Mouse (Mus musculus) limb, embryonic 12.5 days (tissue): ENCODE measurements at regions not wholly inside any gene's neighbourhood (a gene's known extent, or its start where the extent isn't known, plus 50 kb on each side); places are given as distances from the start of the nearest gene placed in this dataset.
"Not testable (repeated sequence)": the region's sequence is repeated elsewhere in the genome, so short reads cannot be mapped to it uniquely, and the experiment has no call there.

Source experiments
- ATAC-seq: fragments of 200-750 bp; cut with Nextera tagmentation; 2 replicates; pipeline ENCODE4 v1.8.0; 2017; ENCODE audit warnings: low read depth, moderate TSS enrichment; ENCODE audit not compliant: insufficient number of reproducible peaks, insufficient read depth, low FRiP score, low TSS enrichment
- H3K27ac ChIP-seq: fragments of 300-500 bp; sonication (generic); 2 replicates; pipeline ENCODE4 v1.5.1; 2016; ENCODE audit warnings: mild to moderate bottlenecking, moderate library complexity
- H3K27me3 ChIP-seq: fragments of 300-500 bp; sonication (generic); 2 replicates; pipeline ENCODE4 v1.6.1; 2016; ENCODE audit warnings: mild to moderate bottlenecking, moderate library complexity
- H3K36me3 ChIP-seq: fragments of 300-500 bp; sonication (generic); 2 replicates; pipeline ENCODE4 v1.6.1; 2016; ENCODE audit warnings: mild to moderate bottlenecking, moderate library complexity
- H3K4me1 ChIP-seq: fragments of 300-500 bp; sonication (generic); replicated peaks from 2 replicates; pipeline ENCODE4 v1.6.1; 2016
- H3K4me2 ChIP-seq: fragments of 300-500 bp; sonication (generic); 2 replicates; pipeline ENCODE4 v1.6.1; 2016; ENCODE audit warnings: mild to moderate bottlenecking, moderate library complexity
- H3K4me3 ChIP-seq: fragments of 300-500 bp; sonication (generic); replicated peaks from 2 replicates; pipeline ENCODE4 v1.5.1; 2016; ENCODE audit warnings: mild to moderate bottlenecking
- H3K9ac ChIP-seq: fragments of 300-500 bp; sonication (generic); replicated peaks from 2 replicates; pipeline ENCODE4 v1.6.1; 2016; ENCODE audit warnings: mild to moderate bottlenecking, moderate library complexity
- H3K9me3 ChIP-seq: fragments of 300-500 bp; sonication (generic); 2 replicates; pipeline ENCODE4 v1.6.1; 2016; ENCODE audit warnings: mild to moderate bottlenecking, moderate library complexity
- WGBS: fragments of 180-500 bp; shearing (Covaris S2); methylation state at CpG from one replicate; pipeline ENCODE4 v1.1.7; 2016; 5-methylcytosine and 5-hydroxymethylcytosine counted together

DNA sequence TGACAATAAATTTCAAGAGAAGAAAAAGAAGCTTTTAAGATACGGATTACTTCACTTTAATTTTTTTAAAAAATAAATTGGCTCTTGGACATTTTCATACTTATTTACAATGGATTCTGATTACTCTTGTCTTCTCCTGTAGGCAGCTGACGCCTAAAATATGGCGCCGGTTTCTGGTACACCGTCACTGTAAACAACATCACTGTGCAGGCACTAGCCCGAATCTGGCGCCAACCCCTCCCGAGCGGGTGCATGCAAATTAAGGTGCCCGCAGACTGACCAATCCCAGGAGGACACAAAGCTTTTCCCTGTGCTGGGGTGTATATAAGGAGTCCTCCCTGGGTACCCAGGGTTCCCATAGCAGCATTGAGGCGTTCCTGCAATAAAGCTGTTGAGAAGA, 157.5 kb downstream of the Wdr20rt start:
- not testable (repeated sequence) for H3K9ac ChIP-seq, H3K27ac ChIP-seq, H3K27me3 ChIP-seq, H3K9me3 ChIP-seq, ATAC-seq, H3K4me1 ChIP-seq, H3K4me2 ChIP-seq, H3K36me3 ChIP-seq, H3K4me3 ChIP-seq
- 97% methylated on average over 11 of the region's 11 CpGs for WGBS

DNA sequence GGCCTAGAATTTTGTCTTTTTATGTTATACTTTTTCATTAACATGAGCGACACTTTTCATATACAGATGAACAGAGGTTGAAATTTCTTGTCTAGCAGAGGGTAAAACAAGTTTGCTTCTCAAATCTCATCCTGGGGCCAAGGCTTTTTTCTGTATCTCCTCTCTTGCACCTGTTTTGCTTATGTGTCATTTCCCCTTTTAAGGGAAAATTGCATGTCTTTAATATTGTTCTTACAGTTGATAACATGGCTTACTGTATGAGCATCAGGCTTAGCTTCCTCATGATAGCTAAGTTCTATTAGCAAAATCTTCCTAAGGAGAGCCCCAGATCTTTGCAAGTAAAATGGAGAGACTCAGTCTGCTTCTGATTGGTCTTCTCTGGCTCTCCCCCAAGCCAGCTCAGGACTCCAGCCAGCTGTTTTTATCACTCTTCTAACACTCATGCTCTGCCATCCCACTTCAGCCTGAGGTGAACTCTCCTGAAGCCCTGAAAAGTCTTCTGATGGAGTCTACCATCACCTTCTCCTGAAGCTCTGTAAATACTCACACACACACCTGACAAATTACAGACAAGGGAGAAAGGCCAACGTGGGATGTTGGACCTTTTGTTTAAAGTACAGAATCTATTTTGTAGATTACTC, 160.8 kb downstream of the Wdr20rt start:
- 75% methylated on average over 2 of the region's 2 CpGs for WGBS
- no peaks in the 10 kb centered on the region; the same call in 1 of the 2 replicates for H3K27me3 ChIP-seq

DNA sequence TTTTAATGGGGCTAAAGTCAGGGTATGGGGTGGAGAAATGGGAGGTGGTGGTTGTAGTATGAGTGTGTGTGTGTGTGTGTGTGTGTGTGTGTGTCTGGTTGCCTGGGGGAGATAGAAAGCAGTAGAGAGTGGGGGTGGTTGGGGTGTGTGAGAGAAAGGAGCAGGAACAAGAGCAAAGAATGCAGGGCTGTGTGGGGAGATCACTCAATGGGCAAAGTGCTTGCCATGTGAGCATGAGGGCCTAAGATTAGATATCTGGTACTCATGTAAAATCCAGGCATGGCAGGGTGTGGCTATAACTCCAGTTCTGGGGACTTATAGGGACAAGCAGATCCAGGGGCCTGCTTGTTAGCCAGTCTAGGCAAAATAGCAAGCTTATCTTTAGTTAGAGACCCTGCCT, 161.7 kb downstream of the Wdr20rt start:
- H3K27ac ChIP-seq = no peak overlapping the region
- no peaks in the 10 kb centered on the region for H3K36me3 ChIP-seq
- no peaks in the 10 kb centered on the region; the same call in 1 of the 2 replicates for H3K27me3 ChIP-seq
- no peak overlapping the region for H3K9ac ChIP-seq
- no peak overlapping the region for H3K4me2 ChIP-seq
- no peak for ATAC-seq
- no peaks in the 10 kb centered on the region; the same call in 1 of the 2 replicates for H3K4me1 ChIP-seq
- no peak overlapping the region for H3K4me3 ChIP-seq
- no peaks in the 10 kb centered on the region for H3K9me3 ChIP-seq

More for the DNA sequence above, 160.8 kb downstream of the Wdr20rt start:
- Histone ChIP-seq H3K9me3 (no peaks in the 10 kb centered on the region), H3K4me3 (no peak overlapping the region), H3K4me2 (no peak overlapping the region), H3K36me3 (no peaks in the 10 kb centered on the region), H3K9ac (no peak overlapping the region), H3K27ac (no peak overlapping the region), H3K4me1 (no peaks in the 10 kb centered on the region; the same call in 1 of the 2 replicates)
- ATAC-seq = no peak

DNA sequence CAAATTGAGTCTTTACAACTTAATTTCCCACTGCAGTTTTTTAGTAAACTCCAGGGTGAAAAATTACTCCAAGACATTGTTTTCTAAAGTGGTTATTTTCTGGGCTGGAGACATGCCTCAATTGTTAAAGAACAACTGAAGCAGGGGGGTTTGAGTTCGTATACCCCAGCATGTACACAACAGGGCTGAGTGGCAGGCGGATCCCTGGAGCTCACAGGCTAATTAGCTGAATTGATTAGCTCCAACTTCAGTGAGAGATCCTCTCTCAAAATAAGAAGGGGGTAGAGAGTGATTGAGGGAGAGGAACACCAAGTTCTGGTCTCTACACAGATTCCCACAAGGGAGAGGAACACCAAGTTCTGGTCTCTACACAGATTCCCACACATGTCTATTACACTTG, 164.2 kb downstream of the Wdr20rt start:
- H3K36me3 ChIP-seq = no peaks in the 10 kb centered on the region
- ATAC-seq = no peak
- 54% methylated on average over 2 of the region's 2 CpGs for WGBS
- H3K9me3 ChIP-seq = no peaks in the 10 kb centered on the region
- H3K27ac ChIP-seq = no peak overlapping the region
- H3K4me1 ChIP-seq = no peaks in the 10 kb centered on the region; the same call in 1 of the 2 replicates
- H3K4me2 ChIP-seq = no peak overlapping the region
- no peak overlapping the region for H3K9ac ChIP-seq
- H3K4me3 ChIP-seq = no peak overlapping the region
- no peaks in the 10 kb centered on the region; the same call in 1 of the 2 replicates for H3K27me3 ChIP-seq

DNA sequence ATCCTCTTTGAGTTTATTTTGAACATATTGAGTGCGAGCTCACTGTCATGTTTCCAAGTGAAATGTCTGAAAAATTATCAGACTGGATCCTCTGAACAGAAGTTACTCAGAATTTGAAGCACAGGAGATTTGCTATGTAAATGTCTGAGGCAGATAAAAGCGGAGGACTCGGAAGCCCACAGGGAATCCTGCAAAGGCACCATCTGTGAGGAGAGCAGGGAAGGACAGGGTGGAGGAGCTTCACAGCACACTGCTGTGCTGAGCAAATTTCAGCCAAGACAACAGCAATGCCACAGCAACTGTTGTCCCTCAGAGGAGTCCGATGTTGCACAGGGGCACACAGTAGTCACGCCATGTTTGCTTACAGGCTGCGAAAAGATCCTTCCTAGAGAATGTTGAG, 165.0 kb downstream of the Wdr20rt start:
- Histone ChIP-seq H3K9me3 (no peaks in the 10 kb centered on the region), H3K4me3 (no peak overlapping the region), H3K36me3 (no peaks in the 10 kb centered on the region), H3K4me1 (no peaks in the 10 kb centered on the region; the same call in 1 of the 2 replicates), H3K9ac (no peak overlapping the region), H3K4me2 (no peak overlapping the region), H3K27me3 (no peaks in the 10 kb centered on the region; the same call in 1 of the 2 replicates), H3K27ac (no peak overlapping the region)
- 87% methylated on average over 6 of the region's 6 CpGs for WGBS
- no peak for ATAC-seq

DNA sequence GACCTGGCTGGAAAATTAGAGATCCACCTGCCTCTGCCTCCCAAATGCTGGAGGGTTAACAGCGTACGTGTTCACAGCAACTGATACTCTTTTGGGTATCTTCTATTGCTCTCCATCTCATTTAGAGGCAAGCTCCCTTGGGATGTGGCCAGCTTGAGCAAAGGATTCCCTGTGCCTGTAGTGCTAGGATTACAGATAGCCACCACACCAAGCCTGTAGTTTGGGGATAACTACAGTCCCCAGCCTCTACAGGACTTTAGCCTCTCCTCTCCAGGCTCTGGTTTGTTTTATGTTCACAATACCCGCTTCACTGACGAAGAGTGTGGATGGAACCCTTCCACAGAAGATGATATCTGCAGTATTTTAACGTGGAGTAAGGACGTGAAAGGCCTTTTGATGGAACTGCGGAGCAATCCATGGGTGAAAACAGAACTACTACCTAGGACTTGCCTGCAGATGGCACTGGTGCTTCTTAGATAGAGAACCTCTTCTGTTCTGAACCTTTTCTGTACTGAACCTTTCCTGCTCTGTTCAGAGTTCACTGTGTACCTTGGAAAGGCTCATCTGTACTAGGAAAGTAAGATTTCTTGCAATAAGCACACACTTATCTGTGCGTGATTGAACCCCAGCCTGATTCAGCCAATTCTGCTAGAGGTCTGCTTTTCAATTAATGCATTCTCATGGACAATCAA, 176.6 kb downstream of the Wdr20rt start:
- no peak for ATAC-seq
- H3K4me1 ChIP-seq = no peaks in the 10 kb centered on the region
- WGBS = 49% methylated on average over 8 of the region's 8 CpGs
- H3K4me2 ChIP-seq = no peak overlapping the region
- H3K27me3 ChIP-seq = no peaks in the 10 kb centered on the region
- H3K9me3 ChIP-seq = no peaks in the 10 kb centered on the region
- no peak overlapping the region for H3K4me3 ChIP-seq
- no peaks in the 10 kb centered on the region for H3K36me3 ChIP-seq
- no peak overlapping the region for H3K9ac ChIP-seq
- H3K27ac ChIP-seq = no peak overlapping the region

DNA sequence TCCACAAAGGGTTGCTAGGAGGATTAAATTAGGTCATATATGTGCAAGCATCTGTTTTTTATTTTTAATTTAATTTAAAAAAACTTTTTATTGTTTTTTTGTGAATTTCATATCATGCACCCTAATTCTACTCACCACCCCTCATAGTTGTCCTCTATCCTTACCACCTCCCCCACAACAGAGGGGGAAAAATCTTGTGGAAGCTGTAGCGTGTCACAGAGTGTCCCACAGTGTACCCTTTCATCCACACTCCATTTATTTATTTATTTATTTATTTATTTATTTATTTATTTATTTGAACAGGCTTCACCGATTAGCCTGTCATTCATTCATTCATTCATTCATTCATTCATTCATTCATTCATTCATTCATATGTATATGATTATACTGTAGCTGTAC, 177.8 kb downstream of the Wdr20rt start:
- Histone ChIP-seq H3K9me3 (no peaks in the 10 kb centered on the region), H3K4me2 (no peak overlapping the region), H3K4me1 (no peaks in the 10 kb centered on the region), H3K27me3 (no peaks in the 10 kb centered on the region), H3K4me3 (no peak overlapping the region), H3K36me3 (no peaks in the 10 kb centered on the region), H3K27ac (no peak overlapping the region), H3K9ac (no peak overlapping the region)
- ATAC-seq = no peak
- WGBS = 88% methylated on average over 2 of the region's 2 CpGs

DNA sequence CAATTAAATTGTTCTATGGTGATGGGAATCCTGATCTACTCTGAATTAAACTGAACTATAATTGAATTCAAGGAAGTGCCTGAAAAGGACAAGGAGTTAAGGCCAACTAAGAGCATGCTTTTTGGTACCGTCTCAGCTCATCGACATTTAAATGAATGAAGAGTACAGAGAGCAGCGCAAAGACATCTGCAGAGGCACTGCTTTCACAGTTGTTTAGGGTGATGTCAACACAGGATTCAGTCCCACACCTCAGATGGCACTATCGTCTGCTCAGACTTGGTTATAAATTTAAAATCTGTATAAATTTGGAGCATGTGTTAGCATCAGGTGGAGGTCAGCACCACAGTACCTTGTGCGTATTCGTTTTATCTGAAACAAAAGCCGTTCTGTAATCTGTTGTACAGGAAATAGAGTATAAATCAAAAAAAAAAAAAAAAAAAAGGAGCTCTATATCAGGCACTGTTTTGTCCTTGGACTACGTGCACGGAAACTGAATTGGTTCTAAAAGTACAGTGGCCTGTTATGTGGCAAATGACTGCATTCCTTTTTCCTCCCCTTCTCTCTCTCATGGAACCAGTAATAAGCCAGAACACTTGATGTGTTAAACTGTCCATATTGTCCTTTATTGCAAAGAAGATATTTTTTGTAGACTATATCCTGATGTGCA, 187.8 kb downstream of the Wdr20rt start:
- 72% methylated on average over 9 of the region's 9 CpGs for WGBS
- no peak for ATAC-seq
- H3K4me2 ChIP-seq = no peak overlapping the region

DNA sequence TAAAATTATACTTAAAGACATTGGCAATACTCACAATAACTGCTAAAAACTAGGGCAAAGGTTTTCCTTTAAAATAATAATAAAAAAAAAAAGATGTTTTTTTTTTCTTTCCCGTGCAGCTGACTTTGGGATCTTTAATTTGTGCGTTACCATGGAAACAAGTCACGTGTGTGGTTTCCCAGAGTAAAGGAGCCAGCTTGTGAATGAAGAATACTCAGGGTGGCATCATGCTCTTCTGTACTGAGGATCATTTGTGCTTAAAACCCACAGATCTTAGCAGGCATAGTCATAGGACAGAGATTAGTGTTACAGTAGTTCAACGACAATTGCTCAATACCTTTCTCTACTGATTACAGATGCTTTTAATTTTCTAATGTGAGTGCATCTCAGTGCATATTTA, 189.1 kb downstream of the Wdr20rt start:
- Histone ChIP-seq H3K9me3 (no peaks in the 10 kb centered on the region), H3K27me3 (no peaks in the 10 kb centered on the region), H3K27ac (no peak overlapping the region), H3K4me1 (no peaks in the 10 kb centered on the region), H3K4me3 (no peak overlapping the region), H3K4me2 (no peak overlapping the region), H3K9ac (no peak overlapping the region), H3K36me3 (no peaks in the 10 kb centered on the region)
- no peak for ATAC-seq
- 62% methylated on average over 4 of the region's 4 CpGs for WGBS

More for the DNA sequence above, 187.8 kb downstream of the Wdr20rt start:
- no peak overlapping the region for H3K4me3 ChIP-seq
- no peaks in the 10 kb centered on the region for H3K36me3 ChIP-seq
- no peaks in the 10 kb centered on the region for H3K9me3 ChIP-seq
- H3K9ac ChIP-seq = no peak overlapping the region
- no peaks in the 10 kb centered on the region for H3K4me1 ChIP-seq
- no peak overlapping the region for H3K27ac ChIP-seq
- no peaks in the 10 kb centered on the region for H3K27me3 ChIP-seq

DNA sequence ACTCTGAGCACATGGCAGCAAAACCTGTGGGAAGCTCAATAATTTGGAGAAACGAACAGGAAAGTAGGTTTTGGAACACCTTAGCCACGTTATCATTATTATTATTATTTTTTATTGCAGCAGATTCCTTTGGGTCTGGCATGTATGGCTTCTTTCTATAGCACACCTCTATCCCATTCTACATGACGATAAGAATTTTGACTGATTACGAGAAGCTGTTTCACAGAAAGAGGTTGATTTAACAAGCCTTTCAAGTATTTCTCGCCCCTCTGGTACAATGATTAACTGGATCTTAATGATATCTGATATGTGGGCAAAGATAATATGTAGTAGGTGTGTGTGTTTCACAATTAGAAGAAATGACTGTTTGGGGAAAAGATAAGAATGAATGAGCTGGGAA, 191.6 kb downstream of the Wdr20rt start:
- Histone ChIP-seq H3K9me3 (no peaks in the 10 kb centered on the region), H3K4me2 (no peak overlapping the region), H3K9ac (no peak overlapping the region), H3K27ac (no peak overlapping the region), H3K27me3 (no peaks in the 10 kb centered on the region), H3K36me3 (no peaks in the 10 kb centered on the region), H3K4me3 (no peak overlapping the region), H3K4me1 (no peaks in the 10 kb centered on the region)
- ATAC-seq = no peak
- 74% methylated on average over 5 of the region's 5 CpGs for WGBS

DNA sequence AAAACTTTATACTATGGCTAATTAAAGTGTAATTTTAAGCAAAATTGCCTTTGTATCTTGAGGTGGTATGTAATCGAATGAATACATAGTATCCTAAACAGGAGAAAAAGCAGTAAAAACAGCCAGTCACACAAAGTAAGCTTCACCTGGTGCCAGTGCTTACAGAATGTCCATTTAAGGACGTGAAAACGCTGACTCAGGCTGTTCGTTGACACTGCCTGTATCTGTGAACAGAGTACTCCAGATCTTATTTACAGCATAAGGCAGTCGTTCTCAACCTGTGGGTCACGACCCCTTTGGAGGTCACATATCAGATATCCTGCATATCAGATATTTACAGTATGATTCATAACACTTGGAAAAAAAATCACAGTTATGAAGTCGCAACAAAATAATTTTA, 194.8 kb downstream of the Wdr20rt start:
- no peak overlapping the region for H3K9ac ChIP-seq
- H3K27ac ChIP-seq = no peak overlapping the region
- H3K27me3 ChIP-seq = no peaks in the 10 kb centered on the region
- H3K9me3 ChIP-seq = no peaks in the 10 kb centered on the region
- H3K36me3 ChIP-seq = no peaks in the 10 kb centered on the region
- no peak overlapping the region for H3K4me3 ChIP-seq
- no peak for ATAC-seq
- H3K4me1 ChIP-seq = no peaks in the 10 kb centered on the region
- H3K4me2 ChIP-seq = no peak overlapping the region
- WGBS = 77% methylated on average over 7 of the region's 7 CpGs
